Mouse (Mus musculus): Measurements from ENCODE around the gene Sirt3. TPM values are rescaled to one million over a fixed set of nuclear protein-coding genes. Genes with fewer than 3 reads are reported as not detected.

Sirt3 gene
- polyA plus RNA-seq (2015; fragmentation: Nextera tagmentation; extraction: Ambion mirVana) = 21.9 and 23.6 TPM in 2 replicates

GRCm38 (mm10) chr7:140881696-140882468 is at the start of gene Sirt3, which contains the start of gene Psmd13:
TSS of gene Sirt3 (minus strand) at chr7:140882309.
TSS of gene Psmd13 (plus strand) at chr7:140881968.
- H3K9me3 ChIP-seq (replicated peaks; ENCODE audit: control insufficient read depth, low read length) = no peaks in the 10 kb centered on the region
- H3K4me3 ChIP-seq (ENCODE audit: low read depth, low read length) = peak within 1 kb of the TSS; percentile 94
- WGBS (ENCODE audit: insufficient replicate concordance) = under 1% methylated on average over 59 of the region's 59 CpGs
- no peaks in the 10 kb centered on the region for H3K27me3 ChIP-seq (ENCODE audit: control insufficient read depth, insufficient read depth, low read depth, low read length)
- H3K36me3 ChIP-seq (ENCODE audit: control insufficient read depth, insufficient read depth) = peaks cover 12% of the 10 kb centered on the region; the same call in 1 of the 2 replicates
- H3K4me1 ChIP-seq (ENCODE audit: control insufficient read depth, low read depth, low read length) = peaks cover 32% of the 10 kb centered on the region
- peak within 1 kb of the TSS; percentile 83 for H3K27ac ChIP-seq (ENCODE audit: low read length)
- ATAC-seq (ENCODE audit: low read depth) = peak; percentile 93
- H3K9ac ChIP-seq (ENCODE audit: low read depth, low read length) = peak within 1 kb of the TSS; percentile 84
- H3K4me2 ChIP-seq (ENCODE audit: low read depth, low read length) = peak within 1 kb of the TSS; percentile 87

DNA sequence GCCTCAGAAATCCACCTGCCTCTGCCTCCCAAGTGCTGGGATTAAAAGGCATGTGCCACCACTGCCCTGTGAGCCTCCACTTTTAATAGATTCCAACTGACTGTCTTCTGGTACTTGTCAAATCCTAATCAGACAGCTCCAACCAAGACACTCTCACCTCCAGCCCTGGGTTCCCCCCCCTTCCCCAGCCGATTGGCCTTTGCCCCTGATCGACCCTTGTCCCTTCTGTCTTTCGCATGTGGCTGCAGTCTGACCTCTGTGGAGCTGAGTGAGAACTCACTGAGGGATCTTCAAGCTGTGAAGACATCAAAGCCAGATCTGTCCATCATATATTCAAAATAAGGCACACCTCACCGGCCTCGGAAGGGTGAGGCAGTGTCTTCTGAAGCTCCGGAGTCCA is 45.1 kb upstream of the Sirt3 start:
- Histone ChIP-seq H3K4me1 (ENCODE audit: control insufficient read depth, low read depth, low read length) (peaks cover 6% of the 10 kb centered on the region), H3K4me2 (ENCODE audit: low read depth, low read length) (no peak overlapping the region), H3K9me3 (replicated peaks; ENCODE audit: control insufficient read depth, low read length) (no peaks in the 10 kb centered on the region), H3K27ac (ENCODE audit: low read length) (no peak overlapping the region), H3K4me3 (ENCODE audit: low read depth, low read length) (no peak overlapping the region), H3K27me3 (ENCODE audit: control insufficient read depth, insufficient read depth, low read depth, low read length) (peaks cover 25% of the 10 kb centered on the region), H3K9ac (ENCODE audit: low read depth, low read length) (no peak overlapping the region), H3K36me3 (ENCODE audit: control insufficient read depth, insufficient read depth) (peaks cover 7% of the 10 kb centered on the region; the same call in 1 of the 2 replicates)
- no peak; the same call in 1 of the 2 replicates for ATAC-seq (ENCODE audit: low read depth)
- 71% methylated on average over 6 of the region's 6 CpGs for WGBS (ENCODE audit: insufficient replicate concordance)

DNA sequence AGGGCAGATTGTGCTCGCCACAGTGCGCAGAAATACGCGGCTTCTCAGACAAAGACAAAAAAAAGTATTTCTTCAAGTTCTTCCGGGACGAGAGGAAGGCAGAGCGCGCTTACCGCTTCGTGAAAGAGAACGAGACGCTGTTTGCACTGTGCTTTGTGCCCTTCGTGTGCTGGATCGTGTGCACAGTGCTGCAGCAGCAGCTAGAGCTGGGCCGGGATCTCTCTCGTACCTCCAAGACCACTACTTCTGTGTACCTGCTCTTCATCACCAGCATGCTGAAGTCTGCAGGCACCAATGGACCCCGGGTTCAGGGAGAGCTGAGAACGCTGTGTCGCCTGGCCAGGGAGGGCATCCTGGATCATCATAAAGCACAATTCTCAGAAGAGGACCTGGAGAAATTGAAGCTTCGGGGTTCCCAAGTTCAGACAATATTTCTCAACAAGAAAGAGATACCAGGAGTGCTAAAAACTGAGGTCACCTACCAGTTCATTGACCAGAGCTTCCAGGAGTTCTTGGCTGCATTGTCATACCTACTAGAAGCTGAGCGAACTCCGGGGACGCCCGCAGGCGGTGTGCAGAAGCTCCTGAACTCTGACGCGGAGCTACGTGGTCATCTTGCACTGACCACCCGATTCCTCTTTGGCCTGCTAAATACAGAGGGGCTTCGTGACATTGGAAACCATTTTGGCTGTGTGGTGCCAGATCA is 41.1 kb upstream of the Sirt3 start:
- WGBS (ENCODE audit: insufficient replicate concordance) = 19% methylated on average over 30 of the region's 30 CpGs
- ATAC-seq (ENCODE audit: low read depth) = no peak
- Histone ChIP-seq H3K27me3 (ENCODE audit: control insufficient read depth, insufficient read depth, low read depth, low read length) (peaks cover 43% of the 10 kb centered on the region), H3K4me3 (ENCODE audit: low read depth, low read length) (peak overlapping the region; percentile 21; the same call in 1 of the 2 replicates), H3K9ac (ENCODE audit: low read depth, low read length) (no peak overlapping the region), H3K9me3 (replicated peaks; ENCODE audit: control insufficient read depth, low read length) (no peaks in the 10 kb centered on the region), H3K4me2 (ENCODE audit: low read depth, low read length) (peak overlapping the region; percentile 41; the same call in 1 of the 2 replicates), H3K27ac (ENCODE audit: low read length) (no peak overlapping the region), H3K4me1 (ENCODE audit: control insufficient read depth, low read depth, low read length) (peaks cover 8% of the 10 kb centered on the region), H3K36me3 (ENCODE audit: control insufficient read depth, insufficient read depth) (peaks cover 4% of the 10 kb centered on the region; the same call in 1 of the 2 replicates)

DNA sequence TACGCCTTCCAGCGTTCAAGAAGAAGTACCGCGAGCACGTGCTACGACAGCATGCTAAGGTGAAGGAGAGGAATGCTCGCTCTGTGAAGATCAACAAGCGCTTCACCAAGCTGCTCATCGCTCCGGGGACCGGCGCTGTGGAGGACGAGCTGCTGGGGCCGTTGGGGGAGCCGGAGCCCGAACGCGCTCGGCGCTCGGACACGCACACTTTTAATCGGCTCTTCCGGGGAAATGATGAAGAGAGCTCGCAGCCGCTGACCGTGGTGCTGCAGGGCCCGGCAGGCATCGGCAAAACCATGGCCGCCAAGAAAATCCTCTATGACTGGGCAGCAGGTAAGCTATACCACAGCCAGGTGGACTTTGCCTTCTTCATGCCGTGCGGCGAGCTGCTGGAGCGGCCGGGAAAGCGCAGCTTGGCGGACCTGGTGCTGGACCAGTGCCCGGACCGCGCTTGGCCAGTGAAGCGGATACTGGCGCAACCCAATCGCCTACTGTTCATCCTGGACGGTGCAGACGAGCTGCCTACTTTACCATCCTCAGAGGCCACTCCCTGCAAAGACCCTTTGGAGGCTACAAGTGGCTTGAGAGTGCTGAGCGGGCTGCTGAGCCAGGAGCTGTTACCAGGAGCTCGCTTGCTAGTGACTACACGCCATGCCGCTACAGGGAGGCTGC is 40.4 kb upstream of the Sirt3 start:
- H3K36me3 ChIP-seq (ENCODE audit: control insufficient read depth, insufficient read depth) = no peaks in the 10 kb centered on the region
- H3K4me3 ChIP-seq (ENCODE audit: low read depth, low read length) = peak overlapping the region; percentile 21
- H3K27me3 ChIP-seq (ENCODE audit: control insufficient read depth, insufficient read depth, low read depth, low read length) = peaks cover 43% of the 10 kb centered on the region
- peaks cover 8% of the 10 kb centered on the region for H3K4me1 ChIP-seq (ENCODE audit: control insufficient read depth, low read depth, low read length)
- peak; percentile 75 for ATAC-seq (ENCODE audit: low read depth)
- WGBS (ENCODE audit: insufficient replicate concordance) = 1% methylated on average over 49 of the region's 49 CpGs
- H3K27ac ChIP-seq (ENCODE audit: low read length) = no peak overlapping the region
- no peak overlapping the region for H3K9ac ChIP-seq (ENCODE audit: low read depth, low read length)
- H3K9me3 ChIP-seq (replicated peaks; ENCODE audit: control insufficient read depth, low read length) = no peaks in the 10 kb centered on the region
- peak overlapping the region; percentile 41 for H3K4me2 ChIP-seq (ENCODE audit: low read depth, low read length)

GRCm38 (mm10) chr7:140921225-140921975 is 39.3 kb upstream of the Sirt3 start:
- H3K4me2 ChIP-seq (ENCODE audit: low read depth, low read length) = no peak overlapping the region
- H3K27me3 ChIP-seq (ENCODE audit: control insufficient read depth, insufficient read depth, low read depth, low read length) = peaks cover 43% of the 10 kb centered on the region
- peaks cover 8% of the 10 kb centered on the region for H3K4me1 ChIP-seq (ENCODE audit: control insufficient read depth, low read depth, low read length)
- no peak overlapping the region for H3K4me3 ChIP-seq (ENCODE audit: low read depth, low read length)
- no peaks in the 10 kb centered on the region for H3K36me3 ChIP-seq (ENCODE audit: control insufficient read depth, insufficient read depth)
- H3K27ac ChIP-seq (ENCODE audit: low read length) = no peak overlapping the region
- 25% methylated on average over 22 of the region's 22 CpGs for whole genome bisulfite sequencing (ENCODE audit: insufficient replicate concordance)
- ATAC-seq (ENCODE audit: low read depth) = no peak
- no peak overlapping the region for H3K9ac ChIP-seq (ENCODE audit: low read depth, low read length)
- H3K9me3 ChIP-seq (replicated peaks; ENCODE audit: control insufficient read depth, low read length) = no peaks in the 10 kb centered on the region

GRCm38 (mm10) chr7:140920418-140921029 is 38.4 kb upstream of the Sirt3 start, which contains the start of gene Nlrp6:
TSS of gene Nlrp6 (plus strand) at chr7:140920902.
- no peak for ATAC-seq (ENCODE audit: low read depth)
- Histone ChIP-seq H3K9ac (ENCODE audit: low read depth, low read length) (no peak within 1 kb of the TSS), H3K4me1 (ENCODE audit: control insufficient read depth, low read depth, low read length) (peaks cover 8% of the 10 kb centered on the region), H3K9me3 (replicated peaks; ENCODE audit: control insufficient read depth, low read length) (no peaks in the 10 kb centered on the region), H3K36me3 (ENCODE audit: control insufficient read depth, insufficient read depth) (no peaks in the 10 kb centered on the region), H3K27me3 (ENCODE audit: control insufficient read depth, insufficient read depth, low read depth, low read length) (peaks cover 43% of the 10 kb centered on the region), H3K4me2 (ENCODE audit: low read depth, low read length) (no peak within 1 kb of the TSS), H3K27ac (ENCODE audit: low read length) (no peak within 1 kb of the TSS), H3K4me3 (ENCODE audit: low read depth, low read length) (no peak within 1 kb of the TSS)
- WGBS (ENCODE audit: insufficient replicate concordance) = 39% methylated on average over 8 of the region's 8 CpGs

DNA sequence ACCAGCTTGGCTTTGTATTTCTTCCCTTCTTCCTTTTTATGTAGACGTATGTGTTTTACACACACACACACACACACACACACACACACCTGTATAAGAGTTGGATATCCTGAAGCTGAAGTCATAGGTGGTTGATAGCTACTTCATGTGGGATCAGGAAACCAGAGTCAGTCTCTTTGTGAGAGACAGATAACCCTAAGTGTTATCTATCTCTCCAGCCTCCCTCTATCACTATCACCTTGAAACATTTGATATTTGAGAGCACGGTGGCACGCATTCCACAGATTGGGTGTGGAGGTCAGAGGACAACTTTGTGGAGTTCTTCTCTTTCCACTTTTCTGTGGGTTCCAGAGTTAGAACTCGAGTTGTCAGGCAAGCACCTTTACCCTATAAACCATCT is 37.8 kb upstream of the Sirt3 start:
- no peak overlapping the region for H3K27ac ChIP-seq (ENCODE audit: low read length)
- no peak overlapping the region for H3K9ac ChIP-seq (ENCODE audit: low read depth, low read length)
- no peak for ATAC-seq (ENCODE audit: low read depth)
- H3K4me1 ChIP-seq (ENCODE audit: control insufficient read depth, low read depth, low read length) = peaks cover 8% of the 10 kb centered on the region
- no peaks in the 10 kb centered on the region for H3K36me3 ChIP-seq (ENCODE audit: control insufficient read depth, insufficient read depth)
- no peak overlapping the region for H3K4me3 ChIP-seq (ENCODE audit: low read depth, low read length)
- 13% methylated on average over 4 of the region's 4 CpGs for WGBS (ENCODE audit: insufficient replicate concordance)
- no peak overlapping the region for H3K4me2 ChIP-seq (ENCODE audit: low read depth, low read length)
- H3K9me3 ChIP-seq (replicated peaks; ENCODE audit: control insufficient read depth, low read length) = no peaks in the 10 kb centered on the region
- peaks cover 43% of the 10 kb centered on the region for H3K27me3 ChIP-seq (ENCODE audit: control insufficient read depth, insufficient read depth, low read depth, low read length)
